Mouse (Mus musculus): ENCODE data around the gene Cdyl.

DNA sequence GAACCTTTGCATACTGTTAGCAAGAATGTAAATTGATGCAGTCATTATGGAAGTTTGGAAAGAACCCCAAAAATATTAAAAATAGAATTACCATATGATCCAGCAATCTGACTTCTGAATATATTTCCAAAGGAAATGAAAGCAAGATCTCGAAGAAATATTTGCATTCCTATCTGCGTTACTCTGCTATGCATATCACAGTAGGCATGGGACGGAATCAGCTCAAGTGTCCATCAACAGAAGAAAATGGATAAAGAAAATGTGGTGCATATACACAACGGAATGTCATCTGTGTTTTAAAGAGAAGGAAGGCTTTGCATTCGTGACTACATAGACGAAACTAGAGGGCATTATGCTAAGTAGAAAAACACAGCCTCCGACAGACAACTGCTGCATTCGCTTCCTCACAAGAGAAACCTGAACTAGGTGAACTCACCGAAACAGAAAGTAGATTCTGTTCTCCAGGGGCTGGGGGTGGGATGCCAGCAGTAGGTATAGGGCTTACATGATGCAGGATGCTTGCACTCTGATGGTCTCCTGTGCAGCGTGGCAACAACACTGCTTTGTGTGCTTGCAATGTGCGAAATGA, 9.3 kb upstream of the Cdyl start:
- TF ChIP-seq POLR2A (IDR thresholded peaks at IDR 0.05; ENCODE audit: borderline replicate concordance, insufficient read depth, low read length): no peak
- TF ChIP-seq CTCF (IDR thresholded peaks at IDR 0.05; ENCODE audit: borderline replicate concordance, insufficient read depth, low read depth, low read length): no peak

Measured in cerebellum, adult 2 months (tissue).